Mouse (Mus musculus): ENCODE results near the gene Grik4. TPM values are rescaled to one million over a fixed set of nuclear protein-coding genes. Genes with fewer than 3 reads are reported as not detected.

Grik4 gene
- polyA plus RNA-seq, 1 experiment from 2014 or later, result 0.49 TPM

DNA sequence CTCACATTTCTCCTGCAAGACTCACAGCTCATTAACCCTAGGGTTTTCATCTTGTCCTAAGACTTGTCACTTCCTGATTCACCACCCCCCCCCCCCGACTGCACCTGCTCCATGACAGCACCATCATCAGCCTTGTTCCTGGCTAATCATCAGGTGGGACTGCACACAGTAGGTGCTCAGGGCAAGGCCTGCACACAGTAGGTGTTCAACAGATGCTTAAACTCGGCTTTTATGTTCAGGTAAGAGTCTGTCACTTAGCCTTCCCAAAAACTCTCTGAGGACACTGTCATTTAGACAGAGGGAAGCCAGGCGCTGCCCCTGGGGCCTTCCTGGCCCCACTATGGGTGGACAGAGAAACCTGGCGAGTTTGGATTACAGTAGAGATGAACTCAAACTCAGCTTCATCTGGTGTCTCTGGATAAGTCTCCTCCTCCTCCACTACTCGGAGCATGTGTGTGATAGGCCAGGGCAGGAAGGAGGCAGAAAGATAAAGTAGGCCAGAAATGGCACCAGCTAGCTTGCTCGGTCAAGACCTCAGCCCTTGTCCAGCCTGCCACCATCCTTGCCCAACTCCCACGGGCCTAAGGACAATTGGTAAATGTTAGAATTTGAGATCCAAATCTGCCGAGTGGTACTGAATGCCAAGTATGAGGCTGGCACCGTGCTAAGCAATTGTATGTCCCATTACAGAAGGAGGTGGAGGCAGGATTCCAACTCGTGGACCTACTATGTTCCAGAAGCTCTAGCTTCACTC lies 61.1 kb downstream of the Grik4 start:
- H3K9ac ChIP-seq (replicated peaks; ENCODE audit: low read length), result no peak overlapping the region
- peaks cover 5% of the 10 kb centered on the region for H3K4me1 ChIP-seq (ENCODE audit: control insufficient read depth, insufficient read depth, low read length)
- H3K27me3 ChIP-seq (ENCODE audit: control insufficient read depth, insufficient read depth, low read length), result no peaks in the 10 kb centered on the region
- no peak overlapping the region for H3K4me3 ChIP-seq (ENCODE audit: low read depth, low read length)
- H3K4me2 ChIP-seq (ENCODE audit: low read depth, low read length), result no peak overlapping the region
- DNase-seq (ENCODE audit: low spot score) (no peak), ATAC-seq (replicated peaks; ENCODE audit: insufficient number of reproducible peaks, low FRiP score, low TSS enrichment, low read depth) (no peak)
- WGBS, result 82% methylated on average over 10 of the region's 10 CpGs
- H3K27ac ChIP-seq (replicated peaks; ENCODE audit: low read depth, low read length), result no peak overlapping the region
- no peaks in the 10 kb centered on the region for H3K36me3 ChIP-seq (replicated peaks; ENCODE audit: control insufficient read depth, insufficient read depth, low read depth, low read length)
- H3K9me3 ChIP-seq (replicated peaks; ENCODE audit: control insufficient read depth, low read length), result no peaks in the 10 kb centered on the region

DNA sequence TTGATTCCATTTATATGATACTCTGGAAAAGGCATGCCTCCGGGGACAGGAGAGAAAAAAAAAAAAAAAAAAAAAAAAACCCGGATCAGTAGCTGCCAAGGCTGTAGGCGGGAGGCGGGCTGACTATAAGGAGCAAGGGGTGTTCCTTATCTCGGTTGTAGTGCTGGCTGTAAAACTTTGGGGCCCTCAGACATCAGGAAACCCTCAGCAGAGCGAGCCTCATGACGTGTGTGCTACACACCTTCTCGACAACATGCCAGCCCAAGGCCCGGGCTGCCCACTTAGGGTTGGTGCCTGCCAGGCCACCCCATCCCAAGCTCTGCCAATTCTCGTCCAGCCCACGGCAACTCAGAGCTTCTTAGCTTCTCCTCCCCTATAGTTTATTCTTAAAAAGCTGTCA lies 62.0 kb downstream of the Grik4 start:
- Histone ChIP-seq H3K9me3 (replicated peaks; ENCODE audit: control insufficient read depth, low read length) (no peaks in the 10 kb centered on the region), H3K36me3 (replicated peaks; ENCODE audit: control insufficient read depth, insufficient read depth, low read depth, low read length) (no peaks in the 10 kb centered on the region), H3K4me3 (ENCODE audit: low read depth, low read length) (no peak overlapping the region), H3K4me2 (ENCODE audit: low read depth, low read length) (no peak overlapping the region), H3K27me3 (ENCODE audit: control insufficient read depth, insufficient read depth, low read length) (no peaks in the 10 kb centered on the region), H3K9ac (replicated peaks; ENCODE audit: low read length) (no peak overlapping the region), H3K27ac (replicated peaks; ENCODE audit: low read depth, low read length) (no peak overlapping the region), H3K4me1 (ENCODE audit: control insufficient read depth, insufficient read depth, low read length) (peaks cover 5% of the 10 kb centered on the region)
- ATAC-seq (replicated peaks; ENCODE audit: insufficient number of reproducible peaks, low FRiP score, low TSS enrichment, low read depth) (no peak), DNase-seq (ENCODE audit: low spot score) (no peak)
- WGBS, result 53% methylated on average over 11 of the region's 11 CpGs

- 80% methylated on average over 8 of the region's 8 CpGs for WGBS
- Histone ChIP-seq H3K36me3 (replicated peaks; ENCODE audit: control insufficient read depth, insufficient read depth, low read depth, low read length) (no peaks in the 10 kb centered on the region), H3K27me3 (ENCODE audit: control insufficient read depth, insufficient read depth, low read length) (no peaks in the 10 kb centered on the region), H3K4me1 (ENCODE audit: control insufficient read depth, insufficient read depth, low read length) (peaks cover 1% of the 10 kb centered on the region; the same call in 1 of the 2 replicates), H3K27ac (replicated peaks; ENCODE audit: low read depth, low read length) (no peak overlapping the region), H3K4me3 (ENCODE audit: low read depth, low read length) (no peak overlapping the region), H3K9me3 (replicated peaks; ENCODE audit: control insufficient read depth, low read length) (no peaks in the 10 kb centered on the region), H3K9ac (replicated peaks; ENCODE audit: low read length) (no peak overlapping the region), H3K4me2 (ENCODE audit: low read depth, low read length) (no peak overlapping the region)
- DNase-seq (ENCODE audit: low spot score) (no peak), ATAC-seq (replicated peaks; ENCODE audit: insufficient number of reproducible peaks, low FRiP score, low TSS enrichment, low read depth) (no peak)
Observed at GRCm38 (mm10) chr9:42881040-42881439, 63.3 kb downstream of the Grik4 start.

DNA sequence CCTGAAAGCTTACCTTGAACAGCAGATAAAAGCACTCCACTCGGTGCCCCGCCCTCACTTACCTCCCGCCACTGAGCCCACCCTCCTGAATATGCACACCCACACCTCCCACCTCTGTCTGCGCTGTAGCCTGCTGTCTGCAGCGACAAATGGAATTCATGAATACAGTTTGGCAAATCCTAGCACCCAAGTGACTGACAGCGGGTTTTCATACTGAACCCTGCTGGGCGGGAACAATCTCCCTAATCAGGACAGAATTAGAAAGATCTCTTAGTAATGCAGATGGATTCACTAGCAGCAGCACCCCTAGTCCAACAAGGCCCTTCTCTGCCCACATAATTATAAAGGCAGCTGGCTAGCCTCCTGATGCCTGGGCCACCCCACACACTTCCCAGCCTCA lies 65.9 kb downstream of the Grik4 start:
- no peaks in the 10 kb centered on the region for H3K9me3 ChIP-seq (replicated peaks; ENCODE audit: control insufficient read depth, low read length)
- no peaks in the 10 kb centered on the region for H3K27me3 ChIP-seq (ENCODE audit: control insufficient read depth, insufficient read depth, low read length)
- no peak for DNase-seq (ENCODE audit: low spot score)

GRCm38 (mm10) chr9:42872885-42873284 lies 71.4 kb downstream of the Grik4 start:
- Histone ChIP-seq H3K36me3 (replicated peaks; ENCODE audit: control insufficient read depth, insufficient read depth, low read depth, low read length) (no peaks in the 10 kb centered on the region), H3K27ac (replicated peaks; ENCODE audit: low read depth, low read length) (no peak overlapping the region), H3K27me3 (ENCODE audit: control insufficient read depth, insufficient read depth, low read length) (no peaks in the 10 kb centered on the region), H3K4me1 (ENCODE audit: control insufficient read depth, insufficient read depth, low read length) (no peaks in the 10 kb centered on the region), H3K4me3 (ENCODE audit: low read depth, low read length) (no peak overlapping the region), H3K9me3 (replicated peaks; ENCODE audit: control insufficient read depth, low read length) (no peaks in the 10 kb centered on the region), H3K9ac (replicated peaks; ENCODE audit: low read length) (no peak overlapping the region), H3K4me2 (ENCODE audit: low read depth, low read length) (no peak overlapping the region)
- DNase-seq (ENCODE audit: low spot score) (no peak), ATAC-seq (replicated peaks; ENCODE audit: insufficient number of reproducible peaks, low FRiP score, low TSS enrichment, low read depth) (no peak)
- 80% methylated on average over 6 of the region's 6 CpGs for WGBS

More for the DNA sequence above, 65.9 kb downstream of the Grik4 start:
- no peaks in the 10 kb centered on the region for H3K4me1 ChIP-seq (ENCODE audit: control insufficient read depth, insufficient read depth, low read length)
- 23% methylated on average over 7 of the region's 7 CpGs for WGBS
- H3K36me3 ChIP-seq (replicated peaks; ENCODE audit: control insufficient read depth, insufficient read depth, low read depth, low read length), result no peaks in the 10 kb centered on the region
- ATAC-seq (replicated peaks; ENCODE audit: insufficient number of reproducible peaks, low FRiP score, low TSS enrichment, low read depth), result no peak
- no peak overlapping the region for H3K4me3 ChIP-seq (ENCODE audit: low read depth, low read length)
- no peak overlapping the region for H3K4me2 ChIP-seq (ENCODE audit: low read depth, low read length)
- H3K27ac ChIP-seq (replicated peaks; ENCODE audit: low read depth, low read length), result no peak overlapping the region
- H3K9ac ChIP-seq (replicated peaks; ENCODE audit: low read length), result no peak overlapping the region

DNA sequence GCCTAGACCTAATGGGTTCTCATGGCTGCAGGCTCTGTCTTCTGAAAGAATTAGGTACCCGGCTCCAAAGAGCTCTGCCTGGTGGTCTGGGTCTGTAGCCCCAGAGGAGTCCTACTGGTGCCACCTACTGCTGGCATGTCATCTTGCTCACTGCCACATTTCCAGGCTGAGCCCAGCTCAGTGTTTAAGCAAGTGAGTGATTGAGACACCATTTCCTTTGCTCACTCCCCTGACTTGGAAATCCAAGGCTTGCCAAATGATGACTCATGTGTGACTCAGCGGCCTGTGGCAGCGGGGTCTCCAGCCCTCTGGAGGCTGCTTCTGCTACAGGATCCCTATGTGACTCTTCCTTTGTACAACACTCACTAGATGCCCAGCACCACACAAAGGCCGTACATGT lies 72.6 kb downstream of the Grik4 start:
- Histone ChIP-seq H3K27me3 (ENCODE audit: control insufficient read depth, insufficient read depth, low read length) (no peaks in the 10 kb centered on the region), H3K4me2 (ENCODE audit: low read depth, low read length) (no peak overlapping the region), H3K36me3 (replicated peaks; ENCODE audit: control insufficient read depth, insufficient read depth, low read depth, low read length) (no peaks in the 10 kb centered on the region), H3K27ac (replicated peaks; ENCODE audit: low read depth, low read length) (no peak overlapping the region), H3K4me1 (ENCODE audit: control insufficient read depth, insufficient read depth, low read length) (no peaks in the 10 kb centered on the region), H3K9me3 (replicated peaks; ENCODE audit: control insufficient read depth, low read length) (no peaks in the 10 kb centered on the region), H3K9ac (replicated peaks; ENCODE audit: low read length) (no peak overlapping the region), H3K4me3 (ENCODE audit: low read depth, low read length) (no peak overlapping the region)
- WGBS, result 84% methylated on average over 4 of the region's 4 CpGs
- no peak for DNase-seq (ENCODE audit: low spot score)
- no peak for ATAC-seq (replicated peaks; ENCODE audit: insufficient number of reproducible peaks, low FRiP score, low TSS enrichment, low read depth)

GRCm38 (mm10) chr9:42870257-42870656 lies 74.0 kb downstream of the Grik4 start:
- Histone ChIP-seq H3K27me3 (ENCODE audit: control insufficient read depth, insufficient read depth, low read length) (no peaks in the 10 kb centered on the region), H3K4me1 (ENCODE audit: control insufficient read depth, insufficient read depth, low read length) (no peaks in the 10 kb centered on the region), H3K27ac (replicated peaks; ENCODE audit: low read depth, low read length) (no peak overlapping the region), H3K4me2 (ENCODE audit: low read depth, low read length) (no peak overlapping the region), H3K4me3 (ENCODE audit: low read depth, low read length) (no peak overlapping the region), H3K9me3 (replicated peaks; ENCODE audit: control insufficient read depth, low read length) (no peaks in the 10 kb centered on the region), H3K9ac (replicated peaks; ENCODE audit: low read length) (no peak overlapping the region), H3K36me3 (replicated peaks; ENCODE audit: control insufficient read depth, insufficient read depth, low read depth, low read length) (no peaks in the 10 kb centered on the region)
- ATAC-seq (replicated peaks; ENCODE audit: insufficient number of reproducible peaks, low FRiP score, low TSS enrichment, low read depth) (no peak), DNase-seq (ENCODE audit: low spot score) (no peak)
- WGBS, result 67% methylated on average over 9 of the region's 9 CpGs

GRCm38 (mm10) chr9:42868508-42868907 lies 75.8 kb downstream of the Grik4 start:
- no peak for DNase-seq (ENCODE audit: low spot score)
- no peak for ATAC-seq (replicated peaks; ENCODE audit: insufficient number of reproducible peaks, low FRiP score, low TSS enrichment, low read depth)
- Histone ChIP-seq H3K9me3 (replicated peaks; ENCODE audit: control insufficient read depth, low read length) (no peaks in the 10 kb centered on the region), H3K27me3 (ENCODE audit: control insufficient read depth, insufficient read depth, low read length) (no peaks in the 10 kb centered on the region), H3K4me3 (ENCODE audit: low read depth, low read length) (no peak overlapping the region), H3K9ac (replicated peaks; ENCODE audit: low read length) (no peak overlapping the region), H3K4me2 (ENCODE audit: low read depth, low read length) (no peak overlapping the region), H3K27ac (replicated peaks; ENCODE audit: low read depth, low read length) (no peak overlapping the region), H3K4me1 (ENCODE audit: control insufficient read depth, insufficient read depth, low read length) (no peaks in the 10 kb centered on the region), H3K36me3 (replicated peaks; ENCODE audit: control insufficient read depth, insufficient read depth, low read depth, low read length) (no peaks in the 10 kb centered on the region)
- WGBS, result 52% methylated on average over 10 of the region's 10 CpGs

All from embryonic facial prominence, embryonic 11.5 days (tissue).